Mouse (Mus musculus) forebrain, postnatal 0 days (tissue): ENCODE data around the gene Cpe. TPM values are rescaled to one million over a fixed set of nuclear protein-coding genes. Genes with fewer than 3 reads are reported as not detected.

ENCODE experiments used
- ATAC-seq: fragments of 200-750 bp; cut with Nextera tagmentation; 2 replicates; pipeline ENCODE4 v1.8.0; 2017; ENCODE audit warnings: mild to moderate bottlenecking, moderate library complexity
- DNase-seq: peaks from one replicate; pipeline ENCODE4 v3.0.0-alpha.2; 2015
- H3K27ac ChIP-seq: fragments of 300-500 bp; sonication (generic); 2 replicates; pipeline ENCODE4 v1.5.1; 2014; ENCODE audit warnings: low read depth, mild to moderate bottlenecking, antibody characterized with exemption, low read length, moderate library complexity, mixed read lengths
- H3K27me3 ChIP-seq: fragments of 300-500 bp; sonication (generic); 2 replicates; pipeline ENCODE4 v1.6.1; 2014; ENCODE audit warnings: mild to moderate bottlenecking, low read length, mixed read lengths; ENCODE audit not compliant: insufficient read depth
- H3K36me3 ChIP-seq: fragments of 300-500 bp; sonication (generic); 2 replicates; pipeline ENCODE4 v1.6.1; 2014; ENCODE audit warnings: mild to moderate bottlenecking, moderate library complexity; ENCODE audit not compliant: insufficient read depth
- H3K4me1 ChIP-seq: fragments of 300-500 bp; sonication (generic); 2 replicates; pipeline ENCODE4 v1.6.1; 2014; ENCODE audit warnings: antibody characterized with exemption; ENCODE audit not compliant: insufficient read depth
- H3K4me2 ChIP-seq: fragments of 300-500 bp; sonication (generic); 2 replicates; pipeline ENCODE4 v1.6.1; 2014; ENCODE audit warnings: low read depth, mild to moderate bottlenecking, moderate library complexity
- H3K4me3 ChIP-seq: fragments of 300-500 bp; sonication (generic); 2 replicates; pipeline ENCODE4 v1.5.1; 2014; ENCODE audit warnings: low read depth, low read length, mixed read lengths
- H3K9ac ChIP-seq: fragments of 300-500 bp; sonication (generic); 2 replicates; pipeline ENCODE4 v1.6.1; 2014; ENCODE audit warnings: mild to moderate bottlenecking
- H3K9me3 ChIP-seq: fragments of 300-500 bp; sonication (generic); 2 replicates; pipeline ENCODE4 v1.6.1; 2016; ENCODE audit warnings: low read length
- CTCF ChIP-seq: sonication (generic); IDR thresholded peaks from 2 replicates; pipeline ENCODE4 v1.5.1; 2016; ENCODE audit warnings: antibody characterized with exemption, control low read depth, low read depth
- WGBS: fragments of 180-500 bp; shearing (Covaris S2); extraction: QIAGEN DNeasy Blood & Tissue Kit; methylation state at CpG from one replicate; pipeline ENCODE4 v1.1.7; 2014; 5-methylcytosine and 5-hydroxymethylcytosine counted together
- polyA plus RNA-seq: library from polyadenylated mRNA; unstranded; fragments of >200 nt; fragmentation: Nextera tagmentation; extraction: Ambion mirVana; gene quantifications from 2 replicates; pipeline ENCODE4 v1.2.1, GENCODE M21; 2015
- total RNA-seq: library from RNA; depleted of rRNA; stranded (reverse); fragments of >200 nt; gene quantifications from 2 replicates; pipeline ENCODE4 v1.2.3, GENCODE M21; 2014

Gene Cpe
- total and polyA plus RNA-seq, 2 experiments from 2014 or later: 627 to 1,102 TPM

DNA sequence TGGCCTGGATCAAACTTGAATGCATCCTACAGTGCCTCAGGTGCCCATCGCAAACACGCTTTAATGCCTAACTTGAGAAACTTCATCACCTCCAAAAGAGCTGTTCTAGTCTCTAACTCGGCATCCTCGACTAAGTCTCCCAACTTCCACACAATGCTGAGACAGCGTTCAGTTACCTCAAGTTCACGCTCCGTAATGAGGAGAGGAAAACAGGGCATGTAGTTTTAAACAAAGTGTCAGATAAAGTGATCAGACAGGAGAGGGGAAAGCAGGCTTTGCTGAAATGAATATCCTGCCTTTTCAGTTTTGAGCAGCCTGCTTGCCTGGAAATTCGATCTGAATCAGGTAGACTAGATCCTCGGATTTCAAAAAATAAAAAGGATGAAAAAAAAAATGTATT is 39.7 kb upstream of the Cpe start:
- peaks cover 10% of the 10 kb centered on the region for H3K4me1 ChIP-seq

DNA sequence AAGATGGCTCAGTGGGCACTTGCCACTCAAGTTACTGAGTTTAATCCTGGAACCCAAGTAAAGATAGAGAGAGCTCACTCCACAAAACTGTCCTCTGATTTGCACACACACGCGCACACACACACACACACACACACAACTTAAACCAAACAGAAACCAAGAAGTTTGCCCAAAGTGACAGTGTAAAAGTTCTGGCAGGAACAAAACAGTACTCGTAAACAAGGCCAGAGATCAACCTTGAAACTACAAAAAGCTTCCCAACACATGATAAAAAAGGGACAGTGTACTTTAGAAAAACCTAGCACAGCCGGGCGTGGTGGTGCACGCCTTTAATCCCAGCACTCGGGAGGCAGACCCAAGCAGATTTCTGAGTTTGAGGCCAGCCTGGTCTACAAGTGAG is 35.3 kb upstream of the Cpe start:
- no peak for ATAC-seq
- WGBS: 89% methylated on average over 7 of the region's 7 CpGs
- peaks cover 37% of the 10 kb centered on the region for H3K36me3 ChIP-seq

More for the DNA sequence above, 39.7 kb upstream of the Cpe start:
- DNase-seq (no peak), ATAC-seq (no peak)
- Histone ChIP-seq H3K27me3 (no peaks in the 10 kb centered on the region), H3K4me3 (peak overlapping the region; percentile 87), H3K27ac (no peak overlapping the region), H3K9me3 (no peaks in the 10 kb centered on the region), H3K9ac (peak overlapping the region; percentile 65), H3K4me2 (peak overlapping the region; percentile 66), H3K36me3 (peaks cover 3% of the 10 kb centered on the region)
- WGBS: 3% methylated on average over 9 of the region's 9 CpGs
- no peak for TF ChIP-seq CTCF

DNA sequence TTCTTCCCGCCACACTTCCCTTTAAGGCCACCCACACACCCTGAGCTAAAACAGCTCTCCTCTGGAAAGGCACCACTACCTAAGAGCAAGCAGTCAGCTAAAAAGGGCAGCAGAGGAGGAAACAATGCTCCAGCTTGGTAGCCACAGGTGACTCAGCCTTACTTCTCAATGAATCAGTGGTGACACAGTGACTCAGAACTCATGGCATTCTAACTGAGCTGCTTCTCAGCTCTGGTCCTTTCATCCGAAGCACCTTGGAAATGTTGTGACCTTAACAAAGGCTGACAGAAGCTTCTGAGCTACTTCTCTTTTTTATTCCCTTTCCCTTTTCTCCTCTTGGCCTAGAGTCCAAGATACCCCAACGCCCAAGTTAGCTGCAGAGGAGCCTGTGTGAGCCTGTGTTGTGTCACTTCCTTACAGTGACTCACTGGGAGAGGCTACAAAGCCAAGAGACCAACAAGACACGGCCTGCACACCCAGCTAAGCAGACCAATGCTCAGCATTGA is 33.4 kb upstream of the Cpe start:
- ATAC-seq (no peak), DNase-seq (no peak)
- WGBS: 78% methylated on average over 4 of the region's 4 CpGs
- Histone ChIP-seq H3K27me3 (no peaks in the 10 kb centered on the region), H3K36me3 (peaks cover 49% of the 10 kb centered on the region), H3K9ac (no peak overlapping the region), H3K4me2 (no peak overlapping the region), H3K4me3 (no peak overlapping the region), H3K27ac (no peak overlapping the region), H3K4me1 (peaks cover 3% of the 10 kb centered on the region; the same call in 1 of the 2 replicates), H3K9me3 (no peaks in the 10 kb centered on the region)
- TF ChIP-seq CTCF: no peak

More for the DNA sequence above, 35.3 kb upstream of the Cpe start:
- H3K27me3 ChIP-seq: no peaks in the 10 kb centered on the region
- H3K4me3 ChIP-seq: no peak overlapping the region
- no peak overlapping the region for H3K4me2 ChIP-seq
- H3K9me3 ChIP-seq: no peaks in the 10 kb centered on the region
- H3K4me1 ChIP-seq: peaks cover 10% of the 10 kb centered on the region
- no peak for DNase-seq
- H3K27ac ChIP-seq: no peak overlapping the region
- TF ChIP-seq CTCF: no peak
- no peak overlapping the region for H3K9ac ChIP-seq

DNA sequence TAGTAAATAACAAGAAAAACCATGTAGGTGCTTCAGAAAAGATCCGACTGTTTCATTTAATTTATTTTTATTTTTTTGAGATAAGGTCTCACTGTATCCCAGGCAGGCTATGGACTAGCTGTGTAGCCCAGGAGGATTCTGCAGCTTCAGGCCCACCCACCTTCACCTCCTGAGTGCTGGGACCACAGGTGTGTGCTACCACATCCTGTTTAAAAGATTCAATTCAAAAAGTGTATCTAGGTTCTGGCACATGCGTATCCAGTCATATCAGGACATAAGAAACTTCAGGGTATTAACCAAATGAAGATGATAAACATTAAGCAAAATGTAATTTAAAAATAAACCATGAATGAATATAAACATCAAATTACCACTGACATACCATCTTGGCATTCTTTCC is 30.4 kb upstream of the Cpe start:
- Histone ChIP-seq H3K9ac (no peak overlapping the region), H3K36me3 (peaks cover 76% of the 10 kb centered on the region), H3K27me3 (no peaks in the 10 kb centered on the region), H3K9me3 (no peaks in the 10 kb centered on the region), H3K4me1 (no peaks in the 10 kb centered on the region), H3K27ac (no peak overlapping the region), H3K4me3 (no peak overlapping the region), H3K4me2 (no peak overlapping the region)
- DNase-seq (no peak), ATAC-seq (no peak)
- TF ChIP-seq CTCF: no peak
- 88% methylated on average over 2 of the region's 2 CpGs for WGBS

DNA sequence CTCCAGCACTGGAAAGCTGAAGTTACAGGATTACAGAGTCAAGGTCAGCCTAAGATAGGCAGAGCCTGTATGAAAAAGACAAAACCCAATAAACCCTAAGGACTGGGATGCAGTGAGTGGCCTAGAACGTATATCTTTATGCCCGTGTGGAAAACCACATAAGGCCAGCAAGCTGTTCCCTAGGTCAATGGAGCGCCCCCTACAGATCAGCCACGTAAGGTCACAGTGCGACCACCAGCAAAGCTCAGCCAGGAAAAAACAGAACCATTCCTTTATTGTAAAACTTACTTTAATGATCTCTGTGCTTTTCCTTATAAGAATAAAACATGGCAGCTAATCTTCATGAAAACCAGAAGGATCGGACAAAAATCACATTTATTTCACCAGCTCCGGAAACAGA is 25.0 kb upstream of the Cpe start:
- Histone ChIP-seq H3K27me3 (no peaks in the 10 kb centered on the region), H3K9me3 (no peaks in the 10 kb centered on the region), H3K9ac (no peak overlapping the region), H3K4me1 (no peaks in the 10 kb centered on the region), H3K4me2 (no peak overlapping the region), H3K36me3 (peaks cover 68% of the 10 kb centered on the region), H3K27ac (no peak overlapping the region), H3K4me3 (no peak overlapping the region)
- DNase-seq (no peak), ATAC-seq (no peak)
- 83% methylated on average over 7 of the region's 7 CpGs for WGBS
- TF ChIP-seq CTCF: no peak

DNA sequence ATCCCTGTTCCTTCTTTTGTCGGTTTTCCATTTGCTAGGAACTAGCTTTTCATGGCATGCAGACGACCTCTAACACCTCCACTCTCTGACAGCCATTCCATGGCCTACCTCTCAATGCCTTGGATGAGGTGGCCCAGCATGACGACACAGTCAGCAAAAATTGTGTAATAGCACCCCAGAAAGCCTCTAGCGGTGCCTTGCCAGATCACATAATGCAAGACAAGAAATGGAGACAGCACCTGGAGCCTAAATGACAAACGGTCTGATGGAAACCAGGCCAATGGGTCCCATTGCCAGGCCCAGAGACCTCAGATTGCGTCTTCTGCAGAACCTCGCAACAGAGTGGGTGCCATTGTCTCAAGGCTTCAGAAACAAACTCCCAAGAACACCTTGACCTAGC is 19.6 kb upstream of the Cpe start:
- H3K9ac ChIP-seq: no peak overlapping the region
- ATAC-seq: no peak
- 92% methylated on average over 7 of the region's 7 CpGs for WGBS
- no peaks in the 10 kb centered on the region for H3K4me1 ChIP-seq
- H3K27ac ChIP-seq: no peak overlapping the region
- DNase-seq: no peak
- H3K4me3 ChIP-seq: no peak overlapping the region
- no peak overlapping the region for H3K4me2 ChIP-seq
- peaks cover 22% of the 10 kb centered on the region for H3K36me3 ChIP-seq
- H3K27me3 ChIP-seq: no peaks in the 10 kb centered on the region
- TF ChIP-seq CTCF: no peak
- no peaks in the 10 kb centered on the region for H3K9me3 ChIP-seq

DNA sequence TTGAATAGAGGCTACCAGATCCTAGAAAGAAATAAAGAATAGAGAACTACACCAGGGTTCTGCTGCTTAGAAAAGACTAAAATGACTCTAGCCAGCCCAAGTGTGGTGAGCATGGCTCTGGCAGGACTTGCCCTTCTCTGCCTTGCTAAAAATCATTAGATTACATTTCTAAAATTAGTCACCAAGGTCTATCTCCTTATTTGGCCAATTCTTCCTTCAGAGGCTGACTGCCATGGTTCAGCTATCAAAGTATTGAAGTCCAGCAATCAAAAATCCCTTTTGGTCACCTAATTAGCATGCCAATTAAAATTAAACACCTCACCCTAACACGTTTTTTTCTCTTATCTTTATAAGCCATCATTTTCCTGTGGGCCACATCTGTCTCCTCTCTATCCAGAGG is 18.7 kb upstream of the Cpe start:
- H3K27ac ChIP-seq: no peak overlapping the region
- TF ChIP-seq CTCF: no peak
- DNase-seq (no peak), ATAC-seq (no peak)
- H3K9me3 ChIP-seq: no peaks in the 10 kb centered on the region
- no peak overlapping the region for H3K4me3 ChIP-seq
- no peak overlapping the region for H3K9ac ChIP-seq
- H3K4me1 ChIP-seq: no peaks in the 10 kb centered on the region
- H3K27me3 ChIP-seq: no peaks in the 10 kb centered on the region
- H3K36me3 ChIP-seq: peaks cover 13% of the 10 kb centered on the region
- no peak overlapping the region for H3K4me2 ChIP-seq
- 14% methylated on average over 1 of the region's 1 CpGs for WGBS
